Mouse (Mus musculus) neural tube, embryonic 12.5 days (tissue): ENCODE measurements around the gene Myo1d. TPM values are rescaled to one million over a fixed set of nuclear protein-coding genes. Genes with fewer than 3 reads are reported as not detected.

Source experiments
- ATAC-seq: fragments of 200-750 bp; cut with Nextera tagmentation; 2 replicates; pipeline ENCODE4 v1.8.0; 2017; ENCODE audit warnings: low read depth, mild to moderate bottlenecking, moderate TSS enrichment, moderate library complexity; ENCODE audit not compliant: low FRiP score
- H3K27ac ChIP-seq: fragments of 300-500 bp; sonication (generic); 2 replicates; pipeline ENCODE4 v1.5.1; 2016
- H3K27me3 ChIP-seq: fragments of 300-500 bp; sonication (generic); replicated peaks from 2 replicates; pipeline ENCODE4 v1.6.1; 2016; ENCODE audit warnings: mild to moderate bottlenecking
- H3K36me3 ChIP-seq: fragments of 300-500 bp; sonication (generic); 2 replicates; pipeline ENCODE4 v1.6.1; 2016; ENCODE audit warnings: mild to moderate bottlenecking
- H3K4me1 ChIP-seq: fragments of 300-500 bp; sonication (generic); 2 replicates; pipeline ENCODE4 v1.6.1; 2016
- H3K4me2 ChIP-seq: fragments of 300-500 bp; sonication (generic); replicated peaks from 2 replicates; pipeline ENCODE4 v1.6.1; 2016; ENCODE audit warnings: mild to moderate bottlenecking
- H3K4me3 ChIP-seq: fragments of 300-500 bp; sonication (generic); 2 replicates; pipeline ENCODE4 v1.5.1; 2016
- H3K9ac ChIP-seq: fragments of 300-500 bp; sonication (generic); 2 replicates; pipeline ENCODE4 v1.6.1; 2016; ENCODE audit warnings: mild to moderate bottlenecking
- H3K9me3 ChIP-seq: fragments of 300-500 bp; sonication (generic); 2 replicates; pipeline ENCODE4 v1.6.1; 2016; ENCODE audit warnings: mild to moderate bottlenecking
- WGBS: fragments of 180-500 bp; shearing (Covaris S2); methylation state at CpG from one replicate; pipeline ENCODE4 v1.1.7; 2016; 5-methylcytosine and 5-hydroxymethylcytosine counted together
- polyA plus RNA-seq: library from polyadenylated mRNA; unstranded; fragments of >200 nt; fragmentation: Nextera tagmentation; extraction: Ambion mirVana; gene quantifications from 2 replicates; pipeline ENCODE4 v1.2.1, GENCODE M21; 2016

Gene Myo1d
- polyA plus RNA-seq, 1 experiment from 2014 or later, result 2.2 TPM

GRCm38 (mm10) chr11:80712201-80712600 is 67.6 kb downstream of the Myo1d start:
- H3K4me1 ChIP-seq, result no peaks in the 10 kb centered on the region
- 77% methylated on average over 3 of the region's 3 CpGs for WGBS
- H3K4me3 ChIP-seq, result no peak overlapping the region
- no peak overlapping the region for H3K27ac ChIP-seq
- no peak overlapping the region for H3K9ac ChIP-seq
- H3K9me3 ChIP-seq, result no peaks in the 10 kb centered on the region
- no peak overlapping the region for H3K4me2 ChIP-seq
- ATAC-seq, result no peak
- H3K27me3 ChIP-seq, result no peaks in the 10 kb centered on the region
- H3K36me3 ChIP-seq, result no peaks in the 10 kb centered on the region

DNA sequence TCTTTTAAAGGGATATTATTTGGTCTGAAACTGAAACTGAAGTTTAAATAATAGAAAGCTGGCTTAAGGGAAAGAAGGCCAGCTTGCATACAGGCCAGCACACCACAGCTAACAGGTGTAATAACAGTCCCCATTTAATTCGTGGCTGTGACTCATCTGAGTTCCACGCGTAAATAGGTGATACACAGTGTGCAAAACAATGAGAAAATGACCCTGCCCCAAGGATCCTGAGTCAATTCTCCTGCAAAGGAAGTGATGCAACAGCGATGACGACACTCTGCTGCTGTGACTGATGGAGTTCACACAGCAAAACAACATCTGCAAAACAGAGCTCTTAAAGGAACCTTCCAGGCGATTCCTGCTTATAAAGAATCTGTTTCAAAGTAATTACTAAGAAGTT is 68.5 kb downstream of the Myo1d start:
- no peaks in the 10 kb centered on the region for H3K9me3 ChIP-seq
- H3K27me3 ChIP-seq, result no peaks in the 10 kb centered on the region
- H3K4me2 ChIP-seq, result no peak overlapping the region
- H3K27ac ChIP-seq, result no peak overlapping the region
- H3K4me1 ChIP-seq, result no peaks in the 10 kb centered on the region
- WGBS, result 72% methylated on average over 6 of the region's 6 CpGs
- H3K36me3 ChIP-seq, result no peaks in the 10 kb centered on the region
- H3K4me3 ChIP-seq, result no peak overlapping the region
- no peak overlapping the region for H3K9ac ChIP-seq
- ATAC-seq, result no peak

DNA sequence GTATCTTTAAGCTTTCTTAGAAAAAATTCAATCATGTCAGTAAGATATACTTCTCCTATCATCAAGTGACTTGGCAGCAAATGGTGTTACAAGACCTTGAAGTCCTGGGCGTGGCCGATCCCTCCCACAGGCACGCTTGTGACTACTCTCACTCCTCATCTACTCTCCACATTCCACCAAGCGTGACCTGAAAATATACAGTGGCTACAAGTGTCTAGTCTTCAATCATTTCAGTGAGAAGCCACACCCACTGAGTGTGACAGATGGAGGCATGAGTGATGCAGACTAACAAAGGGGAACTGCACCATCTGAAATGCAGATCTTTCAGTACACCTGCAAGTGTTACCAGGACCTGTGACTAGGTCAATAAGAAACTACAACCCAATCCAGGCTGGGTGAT is 79.2 kb downstream of the Myo1d start:
- Histone ChIP-seq H3K4me2 (no peak overlapping the region), H3K4me1 (no peaks in the 10 kb centered on the region), H3K9ac (no peak overlapping the region), H3K36me3 (no peaks in the 10 kb centered on the region), H3K9me3 (no peaks in the 10 kb centered on the region), H3K4me3 (no peak overlapping the region), H3K27ac (no peak overlapping the region), H3K27me3 (no peaks in the 10 kb centered on the region)
- no peak for ATAC-seq
- 77% methylated on average over 4 of the region's 4 CpGs for WGBS

DNA sequence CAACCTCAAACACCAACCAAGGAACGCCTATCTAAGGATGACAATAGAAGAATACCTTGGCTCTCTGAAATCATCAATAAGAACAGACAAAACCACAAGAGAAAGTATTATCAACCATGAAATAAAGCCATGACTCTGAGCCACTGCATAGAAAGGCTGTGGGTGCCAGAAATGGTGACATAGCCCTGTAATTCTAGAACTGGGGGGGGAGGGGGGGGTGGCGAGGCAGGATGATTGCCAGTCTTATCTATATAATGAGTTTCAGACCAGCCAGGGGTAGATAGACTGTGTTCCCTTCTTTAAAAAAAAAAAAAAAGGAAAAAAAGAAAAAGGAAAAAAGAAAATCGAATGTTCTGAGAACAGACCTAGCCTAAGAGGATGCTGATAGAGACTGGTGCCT is 81.1 kb downstream of the Myo1d start:
- no peak for ATAC-seq
- H3K36me3 ChIP-seq, result no peaks in the 10 kb centered on the region
- H3K9ac ChIP-seq, result no peak overlapping the region
- H3K4me2 ChIP-seq, result no peak overlapping the region
- H3K4me3 ChIP-seq, result no peak overlapping the region
- H3K9me3 ChIP-seq, result no peaks in the 10 kb centered on the region
- no peak overlapping the region for H3K27ac ChIP-seq
- H3K27me3 ChIP-seq, result no peaks in the 10 kb centered on the region
- no peaks in the 10 kb centered on the region for H3K4me1 ChIP-seq
- 75% methylated on average over 3 of the region's 3 CpGs for WGBS

GRCm38 (mm10) chr11:80696350-80696749 is 83.5 kb downstream of the Myo1d start:
- no peak overlapping the region for H3K4me3 ChIP-seq
- H3K36me3 ChIP-seq, result no peaks in the 10 kb centered on the region
- H3K27me3 ChIP-seq, result no peaks in the 10 kb centered on the region
- no peak overlapping the region for H3K4me2 ChIP-seq
- no peak for ATAC-seq
- H3K9me3 ChIP-seq, result no peaks in the 10 kb centered on the region
- no peaks in the 10 kb centered on the region for H3K4me1 ChIP-seq
- WGBS, result 16% methylated on average over 4 of the region's 4 CpGs
- no peak overlapping the region for H3K9ac ChIP-seq
- H3K27ac ChIP-seq, result no peak overlapping the region

DNA sequence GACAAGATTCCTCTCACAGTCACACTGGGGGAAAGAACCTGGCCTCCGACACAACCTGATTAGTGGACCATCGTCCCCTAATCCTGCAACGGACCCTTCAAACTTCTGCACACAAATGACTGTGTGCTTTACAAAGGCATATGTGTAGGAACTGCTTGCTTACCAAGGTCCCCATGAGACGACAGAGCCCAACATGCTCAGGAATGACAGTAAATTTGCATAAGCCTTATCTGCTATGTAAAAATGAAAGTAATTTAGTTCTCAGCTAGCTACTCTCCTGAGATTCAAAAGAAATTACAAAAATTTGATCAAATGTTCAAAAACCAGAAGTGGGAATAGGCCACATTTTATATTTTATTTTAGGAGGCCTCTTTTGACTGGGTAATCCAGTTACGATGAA is 95.2 kb downstream of the Myo1d start:
- Histone ChIP-seq H3K36me3 (no peaks in the 10 kb centered on the region), H3K27me3 (no peaks in the 10 kb centered on the region), H3K9me3 (no peaks in the 10 kb centered on the region), H3K4me2 (no peak overlapping the region), H3K4me1 (no peaks in the 10 kb centered on the region), H3K27ac (no peak overlapping the region), H3K9ac (no peak overlapping the region), H3K4me3 (no peak overlapping the region)
- WGBS, result 87% methylated on average over 5 of the region's 5 CpGs
- no peak for ATAC-seq

DNA sequence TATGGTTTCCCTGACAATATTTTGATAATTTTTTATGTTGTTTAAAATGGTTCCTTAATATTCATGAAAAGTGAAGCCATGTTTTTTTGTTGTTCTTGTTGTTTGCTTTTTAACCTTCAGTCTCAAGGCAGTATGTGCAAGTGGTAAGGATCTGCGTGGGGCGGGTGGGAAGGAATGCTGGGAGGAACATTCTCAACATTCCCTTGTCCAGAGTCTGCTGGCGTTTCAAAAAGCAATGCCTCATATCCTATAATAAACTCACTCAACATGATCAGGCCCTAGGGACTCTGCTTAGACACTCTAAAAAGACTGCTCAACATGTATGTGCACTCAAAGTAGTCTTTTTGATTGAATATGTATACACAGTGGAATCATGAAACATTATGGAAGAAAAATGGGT is 97.1 kb downstream of the Myo1d start:
- 77% methylated on average over 3 of the region's 3 CpGs for WGBS
- Histone ChIP-seq H3K4me3 (no peak overlapping the region), H3K27me3 (no peaks in the 10 kb centered on the region), H3K27ac (no peak overlapping the region), H3K4me1 (no peaks in the 10 kb centered on the region), H3K9me3 (no peaks in the 10 kb centered on the region), H3K36me3 (no peaks in the 10 kb centered on the region), H3K9ac (no peak overlapping the region), H3K4me2 (no peak overlapping the region)
- no peak for ATAC-seq

DNA sequence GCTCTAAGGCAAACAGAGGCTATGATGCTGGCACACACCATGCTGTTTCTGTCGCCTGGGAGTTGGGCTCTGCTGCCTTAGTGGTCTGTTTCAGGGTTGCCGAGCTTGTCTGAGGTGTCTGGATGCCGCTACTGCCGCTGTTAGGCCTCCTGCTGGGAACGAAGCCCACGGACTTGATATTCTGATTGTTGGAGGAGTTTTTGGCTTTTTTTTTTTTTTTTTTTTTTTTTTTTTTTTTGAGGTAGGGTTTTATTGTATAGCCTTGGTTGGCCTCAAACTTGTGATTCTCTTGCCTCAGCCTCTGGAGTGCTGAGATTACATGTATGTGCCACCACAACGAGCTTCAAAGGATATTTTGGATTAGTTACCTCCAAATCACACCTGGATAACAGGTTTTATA is 106.8 kb downstream of the Myo1d start:
- no peak for ATAC-seq
- Histone ChIP-seq H3K27ac (no peak overlapping the region), H3K4me3 (no peak overlapping the region), H3K4me1 (no peaks in the 10 kb centered on the region), H3K9ac (no peak overlapping the region), H3K9me3 (no peaks in the 10 kb centered on the region), H3K36me3 (no peaks in the 10 kb centered on the region), H3K27me3 (no peaks in the 10 kb centered on the region), H3K4me2 (no peak overlapping the region)
- 42% methylated on average over 7 of the region's 7 CpGs for WGBS

GRCm38 (mm10) chr11:80670391-80670790 is 109.4 kb downstream of the Myo1d start:
- Histone ChIP-seq H3K4me1 (no peaks in the 10 kb centered on the region), H3K9me3 (no peaks in the 10 kb centered on the region), H3K4me2 (no peak overlapping the region), H3K27me3 (no peaks in the 10 kb centered on the region), H3K4me3 (no peak overlapping the region), H3K27ac (no peak overlapping the region), H3K9ac (no peak overlapping the region), H3K36me3 (no peaks in the 10 kb centered on the region)
- ATAC-seq, result peak; percentile 48; the same call in 1 of the 2 replicates
- WGBS, result 36% methylated on average over 1 of the region's 1 CpGs

DNA sequence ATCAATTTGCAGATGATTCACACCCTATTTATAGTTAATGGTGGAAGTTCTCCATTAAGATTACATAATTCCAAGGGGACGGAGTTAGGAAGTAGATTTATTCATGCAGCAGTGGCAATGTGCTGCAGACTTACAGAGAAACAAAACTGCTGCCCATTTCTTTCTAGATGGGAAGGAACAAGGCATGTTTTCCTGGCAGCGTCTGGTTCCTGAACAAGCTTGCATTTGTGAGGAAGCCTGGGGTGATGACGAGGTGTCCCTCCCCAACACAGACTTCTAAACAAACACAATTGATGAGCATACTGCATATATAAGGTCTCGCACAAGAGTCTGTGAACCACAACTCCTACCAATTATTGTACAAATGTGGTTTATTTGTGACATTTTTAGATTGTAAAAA is 109.9 kb downstream of the Myo1d start:
- no peak for ATAC-seq
- H3K27me3 ChIP-seq, result no peaks in the 10 kb centered on the region
- no peak overlapping the region for H3K9ac ChIP-seq
- no peak overlapping the region for H3K4me2 ChIP-seq
- H3K9me3 ChIP-seq, result no peaks in the 10 kb centered on the region
- WGBS, result 75% methylated on average over 4 of the region's 4 CpGs
- no peak overlapping the region for H3K4me3 ChIP-seq
- H3K36me3 ChIP-seq, result no peaks in the 10 kb centered on the region
- no peak overlapping the region for H3K27ac ChIP-seq
- H3K4me1 ChIP-seq, result no peaks in the 10 kb centered on the region

GRCm38 (mm10) chr11:80666211-80666610 is 113.6 kb downstream of the Myo1d start:
- ATAC-seq, result no peak
- Histone ChIP-seq H3K4me2 (no peak overlapping the region), H3K4me3 (no peak overlapping the region), H3K27ac (no peak overlapping the region), H3K36me3 (no peaks in the 10 kb centered on the region), H3K9me3 (no peaks in the 10 kb centered on the region), H3K4me1 (no peaks in the 10 kb centered on the region), H3K27me3 (no peaks in the 10 kb centered on the region), H3K9ac (no peak overlapping the region)
- WGBS, result 95% methylated on average over 8 of the region's 8 CpGs

GRCm38 (mm10) chr11:80664261-80664660 is 115.6 kb downstream of the Myo1d start:
- H3K9me3 ChIP-seq, result no peaks in the 10 kb centered on the region
- no peak overlapping the region for H3K9ac ChIP-seq
- no peak for ATAC-seq

DNA sequence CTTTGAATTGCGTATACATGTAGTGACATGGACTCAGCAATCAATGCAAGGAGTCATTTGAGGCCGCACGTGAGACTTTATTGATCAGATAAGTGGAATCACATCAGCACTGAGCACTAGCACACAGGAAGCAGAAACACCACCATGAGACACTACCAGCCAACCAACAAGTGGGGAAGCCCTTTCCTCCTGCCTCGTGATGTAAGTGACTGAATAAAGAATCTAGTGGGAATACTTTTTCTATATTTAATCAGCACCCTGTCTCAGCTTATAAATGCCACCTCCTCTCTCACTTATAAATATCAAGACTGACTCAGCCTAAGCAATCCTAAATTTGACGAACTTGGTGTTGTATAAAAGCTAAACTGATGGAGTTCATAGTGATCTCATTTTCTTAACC is 134.7 kb downstream of the Myo1d start:
- H3K27me3 ChIP-seq, result no peaks in the 10 kb centered on the region
- H3K4me3 ChIP-seq, result no peak overlapping the region
- H3K9ac ChIP-seq, result no peak overlapping the region
- no peaks in the 10 kb centered on the region for H3K4me1 ChIP-seq
- 92% methylated on average over 5 of the region's 5 CpGs for WGBS
- no peak for ATAC-seq
- H3K9me3 ChIP-seq, result no peaks in the 10 kb centered on the region
- H3K4me2 ChIP-seq, result no peak overlapping the region
- H3K27ac ChIP-seq, result no peak overlapping the region
- H3K36me3 ChIP-seq, result no peaks in the 10 kb centered on the region

More at GRCm38 (mm10) chr11:80664261-80664660, 115.6 kb downstream of the Myo1d start:
- no peaks in the 10 kb centered on the region for H3K4me1 ChIP-seq
- H3K27ac ChIP-seq, result no peak overlapping the region
- H3K4me2 ChIP-seq, result no peak overlapping the region
- 91% methylated on average over 3 of the region's 3 CpGs for WGBS
- no peaks in the 10 kb centered on the region for H3K27me3 ChIP-seq
- no peaks in the 10 kb centered on the region for H3K36me3 ChIP-seq
- H3K4me3 ChIP-seq, result no peak overlapping the region
